Mouse (Mus musculus) embryonic stem cell, embryonic (primary cell): ENCODE data around the gene Samd8.

Experiments
- CTCF ChIA-PET, 4 experiments: fragments of 300-600 bp in 2 of 4; fragments of 350-600 bp in 2 of 4; sonication (Branson Sonifier 250); formaldehyde crosslinking; loops; one replicate each; lab custom pipeline; 2022; ENCODE audit warnings: inconsistent platforms in 2 of 4; lab: Charles Lee
- POLR2A ChIA-PET, 4 experiments: fragments of 300-600 bp in 2 of 4; fragments of 350-600 bp in 2 of 4; sonication (Branson Sonifier 250); formaldehyde crosslinking; loops; one replicate each; lab custom pipeline; 2022; ENCODE audit warnings: antibody characterized with exemption in 4 of 4, inconsistent platforms in 1 of 4; lab: Charles Lee

Gene Samd8

DNA sequence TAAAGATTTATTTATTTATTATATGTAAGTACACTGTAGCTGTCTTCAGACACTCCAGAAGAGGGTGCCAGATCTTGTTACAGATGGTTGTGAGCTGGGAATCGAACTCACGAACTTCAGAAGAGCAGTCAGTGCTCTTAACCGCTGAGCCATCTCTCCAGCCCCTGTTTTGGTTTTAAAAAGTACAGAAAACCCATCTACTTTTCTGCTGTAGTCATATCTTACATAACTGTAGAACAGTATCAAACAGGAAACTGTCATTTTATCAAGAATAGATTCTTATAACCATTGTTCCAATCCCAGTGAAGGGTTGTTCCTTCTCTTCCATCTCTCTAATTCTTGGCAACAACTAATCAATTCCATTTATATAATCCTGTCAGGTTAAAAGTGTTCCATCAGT, 13.4 kb downstream of the Samd8 start:
- CTCF ChIA-PET, result no interaction called here
- POLR2A ChIA-PET, result interaction anchor here in 2 of 4 experiments (1.1 to 3.6 kb wide), 2 partner anchors 12 to 711 kb away, joined by 4 to 19 read pairs; partner anchors contain the start of genes Adk (in 1 of the 2), Ap3m1 (in 1 of the 2) and Dusp13 (in 1 of the 2)

DNA sequence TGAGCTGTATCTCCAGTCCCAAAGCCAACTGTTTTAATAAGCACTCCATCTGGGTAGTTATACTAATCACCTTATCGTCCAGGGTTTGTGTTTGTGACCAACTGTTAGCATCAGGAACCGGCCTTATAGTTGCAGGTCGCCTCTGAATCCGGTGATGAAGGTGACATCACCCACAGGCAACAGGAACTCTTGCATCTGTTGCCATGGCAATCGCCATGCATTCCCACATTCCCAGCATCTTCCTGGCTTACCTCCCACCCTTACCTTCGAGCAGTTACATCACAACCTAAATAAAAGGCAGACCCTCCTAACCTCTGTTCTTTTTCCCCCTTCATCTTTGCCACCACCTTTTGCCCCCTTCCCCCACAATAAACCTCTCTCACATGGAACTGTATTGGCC, 14.3 kb downstream of the Samd8 start:
- POLR2A ChIA-PET, result interaction anchor here in 1 of 4 experiments (1.5 kb wide), 1 partner anchor 67 kb away, joined by 3 read pairs; no protein-coding TSS in a partner anchor
- CTCF ChIA-PET, result no interaction called here

DNA sequence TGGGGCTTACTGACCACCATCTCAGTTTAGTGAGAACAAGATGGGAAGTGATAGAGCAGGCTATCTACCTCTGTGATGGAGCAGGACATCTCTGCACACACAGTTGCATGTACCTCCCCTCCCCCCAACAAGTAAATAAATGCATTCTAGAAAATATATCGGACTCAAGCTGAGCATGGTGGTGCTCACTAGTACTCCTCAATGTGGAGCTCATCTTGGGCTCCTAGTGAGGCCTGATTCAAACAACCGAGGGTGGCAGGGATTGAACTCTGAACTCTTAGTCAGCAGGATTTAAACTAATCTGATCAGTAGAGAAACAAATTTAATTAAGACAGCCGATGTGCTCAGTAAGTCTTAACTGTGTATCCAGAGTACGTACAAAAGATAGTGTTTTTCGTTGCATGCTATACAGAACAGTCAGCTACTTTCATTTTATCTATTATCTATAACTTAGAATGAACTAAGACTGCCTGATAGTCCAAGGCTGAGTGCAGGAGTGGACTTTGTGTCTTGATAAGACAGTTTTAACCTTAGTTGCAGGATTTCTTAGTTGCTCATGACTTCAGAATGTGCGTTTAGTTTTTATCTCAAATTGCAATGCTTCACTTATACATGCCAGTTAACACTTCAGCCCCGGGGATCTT, 15.5 kb downstream of the Samd8 start:
- ChIA-PET POLR2A (interaction anchor here in 1 of 4 experiments (0.6 to 1.5 kb wide), 2 partner anchors 66 to 455 kb away, joined by 3 read pairs; no protein-coding TSS in a partner anchor), CTCF (no interaction called here)

DNA sequence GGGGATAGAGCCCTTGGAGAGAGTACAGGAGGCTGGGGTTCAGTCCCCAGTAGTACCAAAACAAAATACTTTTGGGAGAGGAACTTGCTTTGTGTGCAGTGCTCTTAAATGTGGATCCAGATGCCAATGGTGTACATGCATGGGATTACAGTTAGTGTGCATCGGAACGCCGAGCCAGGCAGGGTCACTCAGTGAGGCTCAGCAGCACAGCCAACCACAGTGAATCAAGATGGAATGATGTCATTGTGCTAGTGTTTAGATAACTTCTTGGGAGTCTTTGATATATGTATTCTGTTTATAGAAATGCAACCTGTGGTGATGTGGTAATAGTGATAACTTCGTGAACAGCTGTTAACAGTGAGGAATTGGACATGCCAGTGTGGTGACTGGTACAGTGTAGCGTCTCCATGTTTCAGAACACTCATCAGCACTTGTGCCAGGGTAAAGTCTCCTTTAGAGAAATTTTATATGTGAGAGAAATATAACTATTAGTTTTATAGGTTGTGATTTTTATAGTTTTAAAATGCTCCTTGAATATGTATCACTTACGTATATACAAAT, 16.1 kb downstream of the Samd8 start:
- ChIA-PET POLR2A (interaction anchor here in 1 of 4 experiments (0.6 kb wide), 1 partner anchor 455 kb away, joined by 3 read pairs; no protein-coding TSS in a partner anchor), CTCF (no interaction called here)

DNA sequence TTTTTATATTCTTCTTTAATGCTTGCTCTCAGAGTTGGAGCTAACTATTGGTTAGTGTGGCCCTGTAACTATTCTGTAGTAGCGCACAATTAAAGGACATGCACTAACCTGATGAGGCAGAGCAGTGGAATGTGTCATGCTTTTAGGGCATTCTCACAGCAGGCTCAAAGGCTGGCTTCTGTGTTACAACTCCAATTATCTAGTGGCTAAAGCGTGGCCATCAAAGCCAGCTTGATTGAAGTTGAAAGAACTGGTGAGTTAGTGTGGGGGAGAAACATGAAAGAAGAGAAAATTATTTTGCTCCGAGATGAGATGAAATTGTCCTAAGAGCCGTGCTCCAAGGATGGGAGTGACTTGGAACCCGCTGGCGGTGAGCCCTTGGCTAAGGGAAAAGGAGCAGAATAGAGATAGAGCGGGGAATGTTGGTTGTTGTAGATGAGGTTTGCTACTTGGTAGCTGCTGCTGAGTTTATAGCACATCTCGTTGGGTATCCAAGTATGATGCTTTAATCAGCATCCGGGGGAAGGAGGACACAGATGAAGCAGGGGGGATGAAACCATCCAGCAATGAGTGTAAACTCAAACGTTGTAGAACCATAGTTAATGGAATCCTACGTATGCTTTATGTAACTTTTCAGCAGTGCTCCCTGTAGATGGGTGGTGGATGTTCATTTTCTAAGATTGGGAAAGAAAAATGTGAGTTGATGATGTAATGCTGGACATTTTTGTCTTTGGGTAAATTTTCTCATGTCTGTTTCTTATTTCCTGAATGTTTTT, 22.4 kb downstream of the Samd8 start:
- ChIA-PET POLR2A (interaction anchor here in 3 of 4 experiments (0.6 to 1.3 kb wide), 5 partner anchors 15 to 22 kb away, joined by 3 to 6 read pairs (median 4); partner anchors contain the start of gene Dusp13 (in 1 of the 3)), CTCF (no interaction called here)

DNA sequence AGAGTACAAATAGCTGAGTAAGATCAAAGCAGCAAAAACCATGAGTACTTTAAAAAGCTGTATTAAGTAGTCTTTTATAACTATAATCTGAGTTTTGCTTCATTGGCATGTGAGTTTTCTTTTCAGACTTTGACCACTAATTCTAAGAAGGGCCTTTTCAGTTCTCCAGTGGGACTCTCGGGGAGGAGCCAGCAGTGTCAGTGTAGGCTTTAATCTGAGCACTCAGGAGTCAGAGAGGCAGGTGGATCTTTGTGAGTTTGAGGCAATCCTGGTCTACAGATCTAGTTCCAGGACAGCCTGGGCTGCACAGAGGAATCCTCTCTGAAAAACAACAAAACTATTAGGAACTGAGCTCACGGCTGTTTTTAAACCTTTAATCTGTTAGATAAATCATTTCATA, 23.6 kb downstream of the Samd8 start:
- POLR2A ChIA-PET, result interaction anchor here in 1 of 4 experiments (0.6 kb wide), 1 partner anchor 374 kb away, joined by 3 read pairs; no protein-coding TSS in a partner anchor
- CTCF ChIA-PET, result no interaction called here

DNA sequence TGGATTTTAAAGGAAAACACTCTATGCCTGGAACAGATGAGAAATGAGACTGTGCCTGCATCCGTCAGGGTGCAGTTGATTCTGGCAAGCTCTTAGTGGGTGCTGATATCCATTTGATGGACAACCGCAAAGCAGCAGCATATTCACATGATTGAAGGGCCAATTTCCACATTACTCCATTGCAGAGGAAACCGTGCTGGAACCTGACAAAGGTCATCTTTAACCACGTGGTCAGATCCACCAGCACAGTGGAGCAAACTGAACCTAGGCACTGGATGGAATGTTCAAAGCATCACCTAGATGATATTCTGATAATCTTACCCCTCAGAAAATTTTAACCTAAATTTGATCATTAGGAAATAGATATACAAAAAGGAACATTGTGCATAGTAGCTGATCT, 25.9 kb downstream of the Samd8 start:
- ChIA-PET POLR2A (no interaction called here), CTCF (interaction anchor here in 1 of 4 experiments (1.0 kb wide), 1 partner anchor 34 kb away, joined by 3 read pairs; no protein-coding TSS in a partner anchor)

DNA sequence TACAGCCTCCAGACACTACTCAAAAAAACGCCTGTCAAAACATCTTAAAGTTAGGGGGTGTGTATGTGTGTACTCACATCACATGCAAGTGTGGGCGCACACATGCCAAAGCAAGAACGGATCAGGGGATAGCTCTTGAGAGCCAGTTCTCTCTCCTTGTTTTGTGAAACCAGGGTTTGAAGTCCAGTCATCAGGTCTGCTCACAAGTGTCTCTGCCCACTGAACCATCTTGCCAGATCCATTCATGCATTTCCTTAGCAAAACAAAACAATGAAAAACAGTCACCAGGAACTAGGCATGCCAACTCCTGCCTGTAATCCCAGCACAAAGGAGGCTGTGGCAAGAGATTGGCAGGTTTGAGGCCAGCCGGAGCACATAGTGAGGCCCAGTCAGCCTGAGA, 36.2 kb downstream of the Samd8 start:
- ChIA-PET CTCF (no interaction called here), POLR2A (interaction anchor here in 1 of 4 experiments (1.2 kb wide), 1 partner anchor 61 kb away, joined by 4 read pairs; no protein-coding TSS in a partner anchor)

DNA sequence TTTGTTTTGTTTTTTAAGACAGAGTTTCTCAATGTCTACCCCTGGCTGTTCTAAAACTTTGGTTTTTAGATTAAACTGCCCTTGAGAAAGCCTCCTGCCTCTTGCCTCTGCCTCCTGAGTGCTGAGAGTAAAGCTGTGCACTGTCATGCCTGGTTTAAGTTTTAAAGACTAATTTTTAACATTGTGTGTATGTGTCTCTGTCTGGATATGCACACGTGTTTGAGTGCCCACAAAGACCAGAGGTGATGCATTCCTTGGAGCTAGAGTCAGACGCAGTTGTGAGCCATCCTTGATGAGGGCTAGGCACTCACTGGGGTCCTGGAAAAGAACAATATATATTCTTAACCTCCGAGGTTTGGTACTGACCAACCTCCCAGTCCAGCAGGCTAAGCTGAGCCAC, 37.0 kb downstream of the Samd8 start:
- ChIA-PET CTCF (interaction anchor here in 1 of 4 experiments (0.7 kb wide), 2 partner anchors 60 to 62 kb away, joined by 3 to 4 read pairs; no protein-coding TSS in a partner anchor), POLR2A (interaction anchor here in 1 of 4 experiments (0.9 kb wide), 1 partner anchor 15 kb away, joined by 3 read pairs; no protein-coding TSS in a partner anchor)

DNA sequence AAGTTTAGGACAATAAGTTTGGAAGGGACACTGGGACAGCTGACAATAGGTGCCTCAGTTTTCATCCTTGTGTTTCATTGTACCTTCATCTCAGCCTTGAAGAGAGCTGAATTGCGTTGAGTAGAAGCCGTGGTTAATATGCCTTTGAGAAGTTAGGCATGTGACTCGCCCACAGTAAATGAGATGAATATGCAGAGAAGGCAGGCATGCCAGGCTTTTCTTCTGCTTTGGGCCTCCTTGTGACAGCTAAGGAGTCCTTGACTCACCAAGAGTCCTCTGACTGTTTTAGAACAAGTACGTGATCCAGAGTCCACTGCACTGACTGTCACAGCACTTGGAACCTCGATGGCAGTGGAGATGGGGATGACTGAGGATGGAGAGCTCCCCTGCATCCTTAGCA, 37.8 kb downstream of the Samd8 start:
- CTCF ChIA-PET, result interaction anchor here in 1 of 4 experiments (0.6 kb wide), 1 partner anchor 118 kb away, joined by 3 read pairs; no protein-coding TSS in a partner anchor
- POLR2A ChIA-PET, result interaction anchor here in 2 of 4 experiments (0.6 to 1.0 kb wide), 3 partner anchors 16 to 221 kb away, joined by 3 read pairs; no protein-coding TSS in a partner anchor

DNA sequence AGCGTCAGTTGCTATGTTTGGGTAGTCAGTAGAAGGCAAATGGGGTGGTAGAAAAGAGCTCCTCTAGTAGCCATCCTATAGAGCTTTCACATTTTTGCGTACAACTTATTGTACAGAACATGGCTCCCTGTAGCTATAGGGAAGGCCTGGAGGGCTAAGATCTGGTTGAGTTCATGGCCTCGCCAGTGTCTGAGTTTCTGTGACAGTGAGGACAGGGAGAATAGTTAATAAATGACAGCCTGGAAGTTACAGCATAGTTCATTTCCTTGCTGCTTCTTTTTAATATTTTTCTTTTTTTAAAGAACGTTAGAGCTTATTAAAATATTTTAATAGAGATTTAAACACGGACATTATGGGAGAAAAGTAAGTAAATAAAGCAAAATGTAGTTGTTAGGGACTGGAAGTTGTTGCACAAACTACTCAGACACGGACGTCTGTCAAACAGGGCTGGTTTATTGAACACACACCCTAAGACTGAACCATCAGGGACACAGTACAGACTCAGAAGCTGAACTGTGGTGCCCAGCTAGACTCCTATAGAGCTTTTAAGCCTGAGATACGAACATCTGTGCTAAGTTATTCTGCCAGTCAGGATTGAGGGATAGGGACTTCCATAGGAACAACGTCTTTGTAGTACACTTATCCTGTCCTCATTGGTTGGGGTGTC, 40.4 kb downstream of the Samd8 start:
- POLR2A ChIA-PET, result interaction anchor here in 1 of 4 experiments (0.6 to 1.3 kb wide), 2 partner anchors 11 to 723 kb away, joined by 3 to 6 read pairs; no protein-coding TSS in a partner anchor
- CTCF ChIA-PET, result interaction anchor here in 2 of 4 experiments (0.6 to 1.5 kb wide), 2 partner anchors 22 to 42 kb away, joined by 3 to 11 read pairs; no protein-coding TSS in a partner anchor

DNA sequence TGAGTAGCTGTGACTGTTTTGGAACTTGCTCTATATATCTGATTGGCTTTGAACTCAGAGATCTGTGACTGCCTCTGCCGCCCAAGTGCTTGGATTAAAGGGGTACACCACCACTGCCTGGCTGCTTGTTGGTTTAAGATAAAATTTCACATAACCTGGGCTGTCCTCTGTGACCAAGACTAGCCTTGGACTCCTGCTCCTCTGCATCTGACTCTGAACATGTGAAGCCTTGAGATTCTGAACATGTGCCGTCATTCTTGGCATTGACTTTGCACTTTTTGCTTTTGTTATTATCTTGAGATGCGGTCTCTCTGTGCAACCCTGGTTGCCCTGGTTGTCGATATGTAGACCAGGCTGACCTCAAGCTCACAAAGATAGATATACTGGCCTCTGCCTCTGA, 41.4 kb downstream of the Samd8 start:
- CTCF ChIA-PET, result no interaction called here
- POLR2A ChIA-PET, result interaction anchor here in 2 of 4 experiments (1.1 to 1.6 kb wide), 2 partner anchors 26 kb away, joined by 3 read pairs; no protein-coding TSS in a partner anchor

DNA sequence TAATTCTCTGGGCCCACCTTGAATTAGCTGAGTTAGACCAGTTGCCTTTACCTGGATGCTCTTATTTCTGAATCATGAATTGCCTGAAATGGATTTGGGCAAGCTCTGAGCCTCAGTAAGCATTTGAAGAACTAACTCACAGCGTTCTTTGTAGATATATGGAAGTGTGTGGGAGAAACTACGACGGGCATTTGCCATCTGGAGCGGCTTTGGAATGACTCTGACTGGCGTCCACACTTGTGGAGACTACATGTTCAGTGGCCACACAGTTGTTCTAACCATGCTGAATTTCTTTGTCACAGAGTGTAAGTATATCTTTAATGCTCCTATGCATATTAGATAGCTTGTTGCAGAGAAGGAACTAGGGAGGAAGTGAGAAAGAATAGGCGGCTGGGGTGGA, 41.9 kb downstream of the Samd8 start:
- ChIA-PET CTCF (no interaction called here), POLR2A (interaction anchor here in 2 of 4 experiments (0.7 to 1.6 kb wide), 5 partner anchors 10 to 54 kb away, joined by 3 to 4 read pairs (median 3); no protein-coding TSS in a partner anchor)

DNA sequence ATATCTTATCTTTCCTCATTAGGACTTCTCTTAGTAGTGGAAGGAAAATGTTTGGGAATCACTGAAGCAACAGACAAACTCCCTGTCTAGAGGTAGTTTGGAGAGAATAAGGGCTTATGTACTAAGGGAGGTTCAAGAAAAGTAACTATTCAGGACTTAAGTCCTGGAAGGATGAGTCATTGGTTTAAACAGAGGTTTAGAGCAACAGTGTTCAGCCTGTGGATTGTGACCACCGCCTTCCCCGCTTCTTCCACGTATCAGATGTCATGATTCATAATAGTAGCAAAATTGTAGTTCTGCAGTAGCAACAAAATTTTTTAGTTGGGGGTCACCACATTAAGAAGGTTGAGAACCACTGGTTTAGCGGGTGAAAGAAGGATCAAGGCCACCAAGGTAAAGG, 50.3 kb downstream of the Samd8 start:
- CTCF ChIA-PET, result no interaction called here
- POLR2A ChIA-PET, result no interaction called here

DNA sequence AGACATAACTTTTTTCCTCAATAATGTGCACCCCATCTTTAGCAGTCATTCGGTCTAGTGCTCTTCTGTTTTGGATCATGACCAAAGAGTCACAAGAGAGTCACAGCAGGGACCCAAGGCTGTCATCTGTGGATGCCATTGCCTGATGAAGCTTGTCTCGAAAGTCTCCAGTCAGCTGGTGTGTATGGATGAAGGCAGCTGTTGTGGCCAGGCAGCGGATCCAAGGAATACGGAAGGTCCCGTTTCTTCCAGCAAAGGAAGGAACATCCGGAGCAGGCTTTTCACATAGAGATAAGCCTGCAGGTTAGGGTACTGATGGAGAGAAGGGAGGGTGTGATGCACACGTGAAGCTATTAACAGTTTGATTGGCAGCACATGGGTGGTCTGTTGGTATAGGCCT, 51.3 kb downstream of the Samd8 start:
- CTCF ChIA-PET, result no interaction called here
- POLR2A ChIA-PET, result interaction anchor here in 1 of 4 experiments (0.8 to 0.9 kb wide), 2 partner anchors 11 to 50 kb away, joined by 3 read pairs; partner anchors contain the start of gene Dusp13

DNA sequence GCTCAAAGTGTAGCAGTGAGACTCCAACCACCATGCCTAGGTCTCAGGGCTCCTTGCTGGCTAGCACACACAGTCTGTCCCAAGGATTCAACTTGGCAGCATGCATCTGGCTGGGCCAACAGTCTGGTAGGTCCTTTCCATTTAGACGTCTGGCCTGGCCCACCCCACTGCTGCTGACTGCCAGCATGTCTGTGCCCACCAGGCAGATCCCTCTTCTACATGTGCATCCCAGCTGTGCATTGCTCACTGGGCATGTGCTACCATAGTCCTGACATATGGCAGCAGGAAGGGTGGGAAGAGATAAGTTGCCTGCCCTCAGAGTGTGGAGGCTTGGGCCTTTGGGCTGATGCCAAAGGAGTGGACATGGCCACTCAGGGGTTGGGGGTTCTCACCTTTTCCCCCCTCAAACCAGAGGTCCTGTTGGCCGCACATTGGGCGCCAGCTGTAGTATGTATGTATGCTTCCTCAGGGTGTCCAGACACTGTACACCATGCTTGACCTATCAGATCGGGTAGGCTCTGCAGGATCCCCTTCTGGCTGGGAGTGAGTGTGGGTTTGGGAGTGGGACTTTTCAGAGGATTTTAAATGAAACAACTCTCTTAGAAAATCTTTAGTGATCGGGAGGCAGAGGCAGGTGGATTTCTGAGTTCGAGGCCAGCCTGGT, 52.3 kb downstream of the Samd8 start:
- CTCF ChIA-PET, result no interaction called here
- POLR2A ChIA-PET, result interaction anchor here in 1 of 4 experiments (0.8 to 1.2 kb wide), 3 partner anchors 10 to 51 kb away, joined by 3 read pairs; partner anchors contain the start of gene Dusp13

DNA sequence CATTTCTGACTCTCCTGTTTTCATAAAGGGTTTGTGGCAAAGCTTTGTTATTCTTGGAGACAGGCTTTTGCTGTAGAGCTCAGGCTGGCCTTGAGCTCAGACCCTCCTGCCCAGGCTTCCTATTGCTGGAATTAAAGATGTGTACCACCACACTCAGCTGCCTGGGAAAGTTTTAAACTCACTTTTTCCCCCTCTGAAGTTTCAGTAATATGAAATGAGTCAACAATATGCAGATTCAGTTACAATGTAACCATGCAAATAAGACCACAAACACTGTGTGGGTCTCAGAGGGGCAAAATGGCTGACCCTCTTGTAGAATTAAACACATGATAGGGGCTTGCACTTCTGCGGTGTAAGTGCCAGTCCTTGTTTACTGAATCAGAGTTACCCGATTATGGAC, 55.9 kb downstream of the Samd8 start:
- POLR2A ChIA-PET, result interaction anchor here in 1 of 4 experiments (2.2 kb wide), 1 partner anchor 26 kb away, joined by 5 read pairs; no protein-coding TSS in a partner anchor
- CTCF ChIA-PET, result no interaction called here
